Mouse (Mus musculus): ENCODE measurements at regions not wholly inside any gene's neighbourhood (a gene's known extent, or its start where the extent isn't known, plus 50 kb on each side); places are given as distances from the start of the nearest gene placed in this dataset.

GRCm38 (mm10) chr4:89621260-89621659, 58.0 kb upstream of the Dmrta1 start:
- no peaks in the 10 kb centered on the region for H3K27me3 ChIP-seq (ENCODE audit: control insufficient read depth, insufficient read depth, low read length)
- H3K9ac ChIP-seq (replicated peaks; ENCODE audit: low read depth, low read length) = no peak overlapping the region
- H3K27ac ChIP-seq (ENCODE audit: low read length) = no peak overlapping the region
- H3K4me1 ChIP-seq (ENCODE audit: control insufficient read depth, insufficient read depth, low read length) = no peaks in the 10 kb centered on the region
- H3K4me2 ChIP-seq (replicated peaks; ENCODE audit: low read depth, low read length) = no peak overlapping the region
- no peaks in the 10 kb centered on the region for H3K9me3 ChIP-seq (ENCODE audit: control insufficient read depth, low read depth, low read length)
- no peaks in the 10 kb centered on the region for H3K36me3 ChIP-seq (ENCODE audit: control insufficient read depth, insufficient read depth, low read length)
- ATAC-seq (ENCODE audit: insufficient number of reproducible peaks, insufficient read depth, low FRiP score, low read depth) = no peak
- WGBS = 41% methylated on average over 7 of the region's 7 CpGs
- H3K4me3 ChIP-seq (ENCODE audit: low read depth, low read length) = no peak overlapping the region

- 52% methylated on average over 1 of the region's 1 CpGs for WGBS
- ATAC-seq (ENCODE audit: insufficient number of reproducible peaks, insufficient read depth, low FRiP score, low read depth) = no peak
Measured at GRCm38 (mm10) chr4:89604721-89605120, 74.5 kb upstream of the Dmrta1 start.

GRCm38 (mm10) chr4:89575529-89575928, 103.7 kb upstream of the Dmrta1 start:
- H3K9me3 ChIP-seq (ENCODE audit: control insufficient read depth, low read depth, low read length) = no peaks in the 10 kb centered on the region
- H3K27me3 ChIP-seq (ENCODE audit: control insufficient read depth, insufficient read depth, low read length) = no peaks in the 10 kb centered on the region
- H3K4me3 ChIP-seq (ENCODE audit: low read depth, low read length) = no peak overlapping the region
- no peak overlapping the region for H3K4me2 ChIP-seq (replicated peaks; ENCODE audit: low read depth, low read length)
- H3K27ac ChIP-seq (ENCODE audit: low read length) = no peak overlapping the region
- no peak overlapping the region for H3K9ac ChIP-seq (replicated peaks; ENCODE audit: low read depth, low read length)
- WGBS = 20% methylated on average over 10 of the region's 10 CpGs
- no peaks in the 10 kb centered on the region for H3K36me3 ChIP-seq (ENCODE audit: control insufficient read depth, insufficient read depth, low read length)
- H3K4me1 ChIP-seq (ENCODE audit: control insufficient read depth, insufficient read depth, low read length) = no peaks in the 10 kb centered on the region
- no peak for ATAC-seq (ENCODE audit: insufficient number of reproducible peaks, insufficient read depth, low FRiP score, low read depth)

More at GRCm38 (mm10) chr4:89604721-89605120, 74.5 kb upstream of the Dmrta1 start:
- no peak overlapping the region for H3K27ac ChIP-seq (ENCODE audit: low read length)
- no peak overlapping the region for H3K4me2 ChIP-seq (replicated peaks; ENCODE audit: low read depth, low read length)
- no peaks in the 10 kb centered on the region for H3K4me1 ChIP-seq (ENCODE audit: control insufficient read depth, insufficient read depth, low read length)
- no peaks in the 10 kb centered on the region for H3K9me3 ChIP-seq (ENCODE audit: control insufficient read depth, low read depth, low read length)
- H3K27me3 ChIP-seq (ENCODE audit: control insufficient read depth, insufficient read depth, low read length) = no peaks in the 10 kb centered on the region
- no peak overlapping the region for H3K9ac ChIP-seq (replicated peaks; ENCODE audit: low read depth, low read length)
- no peaks in the 10 kb centered on the region for H3K36me3 ChIP-seq (ENCODE audit: control insufficient read depth, insufficient read depth, low read length)
- no peak overlapping the region for H3K4me3 ChIP-seq (ENCODE audit: low read depth, low read length)

- no peaks in the 10 kb centered on the region for H3K36me3 ChIP-seq (ENCODE audit: control insufficient read depth, insufficient read depth, low read length)
- no peaks in the 10 kb centered on the region for H3K9me3 ChIP-seq (ENCODE audit: control insufficient read depth, low read depth, low read length)
- ATAC-seq (ENCODE audit: insufficient number of reproducible peaks, insufficient read depth, low FRiP score, low read depth) = no peak
- H3K4me1 ChIP-seq (ENCODE audit: control insufficient read depth, insufficient read depth, low read length) = no peaks in the 10 kb centered on the region
- no peak overlapping the region for H3K9ac ChIP-seq (replicated peaks; ENCODE audit: low read depth, low read length)
- 79% methylated on average over 7 of the region's 7 CpGs for WGBS
- no peaks in the 10 kb centered on the region for H3K27me3 ChIP-seq (ENCODE audit: control insufficient read depth, insufficient read depth, low read length)
- no peak overlapping the region for H3K4me3 ChIP-seq (ENCODE audit: low read depth, low read length)
- H3K4me2 ChIP-seq (replicated peaks; ENCODE audit: low read depth, low read length) = no peak overlapping the region
- H3K27ac ChIP-seq (ENCODE audit: low read length) = no peak overlapping the region
Measured at GRCm38 (mm10) chr4:89554711-89555466, 124.3 kb upstream of the Dmrta1 start.

GRCm38 (mm10) chr4:89552556-89552955, 126.7 kb upstream of the Dmrta1 start:
- no peaks in the 10 kb centered on the region for H3K4me1 ChIP-seq (ENCODE audit: control insufficient read depth, insufficient read depth, low read length)
- H3K4me3 ChIP-seq (ENCODE audit: low read depth, low read length) = no peak overlapping the region
- no peaks in the 10 kb centered on the region for H3K9me3 ChIP-seq (ENCODE audit: control insufficient read depth, low read depth, low read length)
- no peak overlapping the region for H3K27ac ChIP-seq (ENCODE audit: low read length)
- no peaks in the 10 kb centered on the region for H3K36me3 ChIP-seq (ENCODE audit: control insufficient read depth, insufficient read depth, low read length)
- 66% methylated on average over 6 of the region's 6 CpGs for WGBS
- no peak for ATAC-seq (ENCODE audit: insufficient number of reproducible peaks, insufficient read depth, low FRiP score, low read depth)
- H3K4me2 ChIP-seq (replicated peaks; ENCODE audit: low read depth, low read length) = no peak overlapping the region
- no peaks in the 10 kb centered on the region for H3K27me3 ChIP-seq (ENCODE audit: control insufficient read depth, insufficient read depth, low read length)
- H3K9ac ChIP-seq (replicated peaks; ENCODE audit: low read depth, low read length) = no peak overlapping the region

GRCm38 (mm10) chr4:89550515-89550914, 128.7 kb upstream of the Dmrta1 start:
- Histone ChIP-seq H3K9ac (replicated peaks; ENCODE audit: low read depth, low read length) (no peak overlapping the region), H3K36me3 (ENCODE audit: control insufficient read depth, insufficient read depth, low read length) (no peaks in the 10 kb centered on the region), H3K4me1 (ENCODE audit: control insufficient read depth, insufficient read depth, low read length) (no peaks in the 10 kb centered on the region), H3K9me3 (ENCODE audit: control insufficient read depth, low read depth, low read length) (no peaks in the 10 kb centered on the region), H3K27ac (ENCODE audit: low read length) (no peak overlapping the region), H3K4me2 (replicated peaks; ENCODE audit: low read depth, low read length) (no peak overlapping the region), H3K4me3 (ENCODE audit: low read depth, low read length) (no peak overlapping the region), H3K27me3 (ENCODE audit: control insufficient read depth, insufficient read depth, low read length) (no peaks in the 10 kb centered on the region)
- WGBS = 85% methylated on average over 2 of the region's 2 CpGs
- ATAC-seq (ENCODE audit: insufficient number of reproducible peaks, insufficient read depth, low FRiP score, low read depth) = no peak

GRCm38 (mm10) chr4:89532462-89532861, 146.8 kb upstream of the Dmrta1 start:
- H3K36me3 ChIP-seq (ENCODE audit: control insufficient read depth, insufficient read depth, low read length) = no peaks in the 10 kb centered on the region
- H3K4me3 ChIP-seq (ENCODE audit: low read depth, low read length) = no peak overlapping the region
- H3K9me3 ChIP-seq (ENCODE audit: control insufficient read depth, low read depth, low read length) = no peaks in the 10 kb centered on the region
- H3K27ac ChIP-seq (ENCODE audit: low read length) = no peak overlapping the region
- WGBS = 9% methylated on average over 4 of the region's 4 CpGs
- no peaks in the 10 kb centered on the region for H3K27me3 ChIP-seq (ENCODE audit: control insufficient read depth, insufficient read depth, low read length)
- H3K4me2 ChIP-seq (replicated peaks; ENCODE audit: low read depth, low read length) = no peak overlapping the region
- ATAC-seq (ENCODE audit: insufficient number of reproducible peaks, insufficient read depth, low FRiP score, low read depth) = no peak
- H3K9ac ChIP-seq (replicated peaks; ENCODE audit: low read depth, low read length) = no peak overlapping the region
- no peaks in the 10 kb centered on the region for H3K4me1 ChIP-seq (ENCODE audit: control insufficient read depth, insufficient read depth, low read length)

- WGBS = 72% methylated on average over 5 of the region's 5 CpGs
- ATAC-seq (ENCODE audit: insufficient number of reproducible peaks, insufficient read depth, low FRiP score, low read depth) = no peak
Measured at GRCm38 (mm10) chr4:89530050-89530911, 149.0 kb upstream of the Dmrta1 start.

More at GRCm38 (mm10) chr4:89530050-89530911, 149.0 kb upstream of the Dmrta1 start:
- H3K27me3 ChIP-seq (ENCODE audit: control insufficient read depth, insufficient read depth, low read length) = 0 out of 2 replicates have a peak, but pooled peaks cover 3% of the 10 kb centered on the region
- no peak overlapping the region for H3K4me3 ChIP-seq (ENCODE audit: low read depth, low read length)
- no peak overlapping the region for H3K9ac ChIP-seq (replicated peaks; ENCODE audit: low read depth, low read length)
- no peak overlapping the region for H3K4me2 ChIP-seq (replicated peaks; ENCODE audit: low read depth, low read length)
- H3K9me3 ChIP-seq (ENCODE audit: control insufficient read depth, low read depth, low read length) = no peaks in the 10 kb centered on the region
- H3K4me1 ChIP-seq (ENCODE audit: control insufficient read depth, insufficient read depth, low read length) = no peaks in the 10 kb centered on the region
- no peaks in the 10 kb centered on the region for H3K36me3 ChIP-seq (ENCODE audit: control insufficient read depth, insufficient read depth, low read length)
- H3K27ac ChIP-seq (ENCODE audit: low read length) = no peak overlapping the region

All from stomach, embryonic 14.5 days (tissue).